Mouse (Mus musculus) adrenal gland, adult 18-20 months (tissue): ENCODE data around the gene Shank2. TPM values are rescaled to one million over a fixed set of nuclear protein-coding genes. Genes with fewer than 3 reads are reported as not detected.

ENCODE experiments used
- DNase-seq, 2 experiments: peaks; one replicate each; pipeline ENCODE4 v3.0.0; 2021 to 2022; ENCODE audit warnings: low spot score in 2 of 2
- total RNA-seq, 2 experiments: library from RNA; stranded (reverse); gene quantifications; 1 replicate in 1 of 2; 2 replicates in 1 of 2; pipeline ENCODE4 v1.2.3; 2021

The Shank2 gene
- total RNA-seq, 2 experiments from 2014 or later: 8.1 to 18.5 TPM

DNA sequence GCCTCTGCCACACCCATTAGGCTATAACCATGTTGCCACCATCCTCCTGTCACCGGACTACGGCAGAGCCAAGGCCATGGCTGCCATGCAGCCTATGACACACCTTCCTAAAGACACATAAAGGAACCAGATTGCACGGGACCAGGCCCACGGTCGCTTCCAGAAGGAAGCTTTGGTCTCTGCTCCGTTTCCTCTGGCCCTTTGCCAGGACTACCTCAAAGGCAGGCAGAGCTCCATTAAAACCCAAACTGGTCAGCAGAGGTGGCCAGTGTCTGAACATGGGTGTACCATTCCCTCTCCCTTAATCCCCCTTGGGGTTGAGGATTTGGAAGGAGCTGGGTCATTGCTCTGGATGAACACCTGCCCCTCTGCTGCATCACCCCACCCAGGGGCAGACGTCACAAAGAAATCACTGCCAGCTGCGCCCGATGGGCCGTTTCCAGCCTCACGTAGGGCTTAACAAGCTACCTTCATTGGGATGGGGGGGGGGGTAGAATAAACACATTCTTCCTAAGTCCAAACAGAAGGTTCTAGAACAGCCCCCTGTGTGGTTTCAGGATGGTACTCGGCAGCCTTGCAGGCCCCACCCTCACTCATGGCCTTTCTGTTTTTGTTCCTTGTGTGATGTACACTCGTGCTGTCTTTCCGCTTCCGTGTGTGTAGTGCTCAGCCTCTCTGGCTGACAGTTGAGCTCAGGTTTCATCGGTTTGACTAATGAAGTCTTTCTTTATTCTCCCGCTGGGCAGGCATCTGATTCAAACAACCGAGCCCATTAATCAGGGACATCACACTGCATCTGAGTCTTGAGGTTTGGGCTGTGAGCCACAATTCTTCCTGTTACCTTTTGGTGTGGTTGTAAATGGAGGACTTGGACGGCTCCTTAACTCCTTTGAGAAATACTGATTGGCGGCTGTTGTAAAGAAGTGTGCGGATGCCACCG, 410.5 kb downstream of the Shank2 start:
- DNase-seq: no peak

- no peak for DNase-seq
These were observed 412.9 kb downstream of the Shank2 start for GRCm38 (mm10) chr7:144414632-144415031.

- DNase-seq: peak in 1 of 2 experiments; percentile 21
These were observed 414.1 kb downstream of the Shank2 start for GRCm38 (mm10) chr7:144415795-144416194.

DNA sequence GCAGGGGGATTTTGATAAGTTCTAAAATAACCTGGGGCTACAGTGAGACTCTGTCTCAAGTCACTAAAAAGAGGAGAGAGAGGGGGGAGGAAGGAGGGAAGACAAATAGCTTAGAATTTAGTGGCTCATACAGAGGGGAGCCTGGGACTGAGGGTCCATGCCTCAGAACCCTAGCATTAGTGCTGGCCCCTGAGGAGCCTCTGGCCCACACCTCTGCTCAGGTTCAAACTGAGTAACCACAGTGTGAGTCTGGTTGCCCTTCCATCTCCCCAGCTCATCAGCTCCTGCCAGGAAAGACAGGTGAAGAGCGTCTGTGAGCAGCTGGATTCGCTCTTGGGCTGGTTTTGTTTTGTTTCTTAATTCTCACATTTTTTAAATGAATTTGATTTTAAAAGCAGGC, 415.5 kb downstream of the Shank2 start:
- no peak for DNase-seq

GRCm38 (mm10) chr7:144417644-144418343, 416.1 kb downstream of the Shank2 start:
- DNase-seq: peak; percentile 38 to 66

- DNase-seq: no peak
These were observed 418.8 kb downstream of the Shank2 start for GRCm38 (mm10) chr7:144420552-144420951.

DNA sequence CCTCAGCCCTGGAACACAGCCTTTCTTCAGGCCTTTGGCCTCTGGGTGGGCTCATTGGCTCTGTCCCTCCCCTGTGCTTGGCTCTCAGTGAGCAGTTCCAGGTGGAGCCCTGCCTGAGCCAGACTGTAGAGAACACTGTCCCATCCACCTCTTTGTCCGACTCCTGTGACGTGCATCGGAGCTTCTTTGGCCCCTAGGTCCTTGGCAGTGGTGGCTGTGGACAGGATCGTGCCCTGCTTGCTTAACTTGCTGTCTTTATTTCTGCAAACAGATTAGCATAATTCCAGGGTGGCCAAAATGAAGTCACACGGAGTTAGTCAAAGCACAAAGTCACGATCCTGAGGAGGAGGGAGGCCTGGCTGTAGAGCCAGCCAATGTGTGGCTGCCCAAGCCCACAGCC, 419.8 kb downstream of the Shank2 start:
- no peak for DNase-seq

GRCm38 (mm10) chr7:144425953-144426352, 424.2 kb downstream of the Shank2 start:
- DNase-seq: peak; percentile 66 to 67

- DNase-seq: no peak
These were observed 424.9 kb downstream of the Shank2 start for GRCm38 (mm10) chr7:144426594-144426993.

DNA sequence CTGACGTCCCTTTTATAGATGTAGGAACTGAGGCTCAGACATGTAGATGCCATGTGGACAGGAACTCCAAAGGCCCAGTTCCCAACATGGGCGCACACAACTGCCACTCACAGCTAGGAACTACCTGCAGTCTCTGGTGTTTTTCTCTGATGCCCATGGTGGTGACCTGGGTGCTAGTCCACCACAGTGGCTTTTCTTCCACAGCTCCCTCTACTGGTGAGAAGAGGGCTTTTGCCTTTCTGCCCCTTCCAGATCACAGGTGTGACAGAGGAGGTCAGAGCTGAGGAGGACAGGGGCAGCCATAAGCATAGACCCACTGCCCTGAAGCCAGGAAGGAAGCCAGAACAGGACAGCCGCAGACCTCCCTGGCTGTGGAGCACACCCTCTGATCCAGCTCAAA, 425.7 kb downstream of the Shank2 start:
- no peak for DNase-seq

DNA sequence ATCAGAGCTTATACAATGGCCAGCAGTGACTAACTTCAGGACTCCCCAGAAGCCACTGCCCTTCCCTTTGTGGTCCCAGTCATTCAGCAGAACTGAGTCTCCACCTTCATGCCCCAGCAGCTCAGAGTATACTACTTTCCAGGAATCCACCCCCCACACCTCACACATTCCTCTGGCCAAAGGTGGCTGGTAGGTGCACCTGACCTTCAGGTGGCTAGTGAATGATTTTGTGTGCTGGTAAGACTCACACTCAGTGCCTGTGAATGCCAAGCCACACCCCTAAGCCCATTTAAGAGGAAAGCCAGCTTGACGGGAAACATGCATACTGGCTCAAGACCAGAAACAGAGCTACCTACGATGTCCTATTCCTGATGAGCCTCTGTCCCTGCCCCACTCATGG, 431.2 kb downstream of the Shank2 start:
- no peak for DNase-seq

GRCm38 (mm10) chr7:144438811-144439210, 437.1 kb downstream of the Shank2 start:
- no peak for DNase-seq

DNA sequence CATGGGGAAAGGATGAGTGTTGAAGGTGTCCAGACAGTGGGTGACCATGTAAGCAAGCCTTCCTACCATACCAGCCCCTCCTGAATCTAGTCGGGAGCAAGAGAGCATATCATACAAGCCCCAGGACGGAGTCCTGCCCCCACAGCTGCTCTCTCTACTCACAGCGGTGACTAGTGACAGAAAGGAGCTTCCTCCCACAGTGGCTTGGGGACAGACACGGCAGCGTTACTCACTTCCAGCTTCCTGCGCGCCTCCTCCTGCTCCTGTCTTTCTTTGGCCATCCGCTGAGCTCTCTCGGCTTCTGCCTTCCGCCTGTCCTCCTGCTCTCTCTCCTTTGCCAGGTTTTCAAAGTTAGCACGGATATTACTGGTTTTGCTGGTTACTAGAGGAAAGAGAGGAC, 439.7 kb downstream of the Shank2 start:
- DNase-seq: no peak

DNA sequence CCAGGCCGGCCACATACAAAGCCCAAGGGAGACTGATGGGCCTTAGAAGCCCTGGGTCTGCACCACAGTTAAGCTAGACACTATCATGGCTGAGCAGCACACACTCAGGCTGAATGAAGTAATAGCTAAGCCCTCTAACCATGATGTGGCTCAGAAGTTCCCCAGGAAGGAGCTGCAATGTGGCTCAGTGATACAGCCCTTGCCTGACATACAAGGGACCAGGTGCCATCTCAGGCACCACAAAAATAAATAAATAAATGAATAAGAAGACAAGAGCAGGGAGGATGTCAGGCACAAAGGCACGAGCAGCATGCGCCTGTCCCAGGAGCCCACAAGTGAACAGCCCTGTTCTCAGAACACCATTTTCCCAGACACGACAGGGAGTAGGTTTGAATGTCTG, 440.2 kb downstream of the Shank2 start:
- no peak for DNase-seq

DNA sequence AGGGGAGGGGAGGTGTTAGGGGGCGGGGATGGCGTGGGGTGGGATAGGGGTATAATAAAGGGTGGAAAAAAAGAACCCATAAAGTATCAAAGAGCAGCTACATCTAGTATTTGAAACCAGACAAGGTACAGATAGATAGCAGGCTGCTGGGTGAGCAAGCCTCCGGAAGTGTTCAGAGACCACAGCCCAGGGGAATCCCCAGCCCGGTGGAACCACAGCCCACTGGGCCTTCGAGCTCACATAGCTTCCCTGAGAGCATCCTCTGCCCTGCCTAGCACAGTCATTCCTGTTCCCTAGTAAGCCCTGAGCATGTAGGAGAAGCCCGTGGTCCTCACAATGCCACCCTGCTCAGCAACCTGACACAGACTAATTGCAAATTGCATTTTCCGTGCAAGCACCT, 443.1 kb downstream of the Shank2 start:
- no peak for DNase-seq

- no peak for DNase-seq
These were observed 445.4 kb downstream of the Shank2 start for GRCm38 (mm10) chr7:144447146-144447545.

- no peak for DNase-seq
These were observed 446.5 kb downstream of the Shank2 start for GRCm38 (mm10) chr7:144448186-144448585.

GRCm38 (mm10) chr7:144449637-144450570, 448.2 kb downstream of the Shank2 start:
- DNase-seq: peak; percentile 91 to 98

DNA sequence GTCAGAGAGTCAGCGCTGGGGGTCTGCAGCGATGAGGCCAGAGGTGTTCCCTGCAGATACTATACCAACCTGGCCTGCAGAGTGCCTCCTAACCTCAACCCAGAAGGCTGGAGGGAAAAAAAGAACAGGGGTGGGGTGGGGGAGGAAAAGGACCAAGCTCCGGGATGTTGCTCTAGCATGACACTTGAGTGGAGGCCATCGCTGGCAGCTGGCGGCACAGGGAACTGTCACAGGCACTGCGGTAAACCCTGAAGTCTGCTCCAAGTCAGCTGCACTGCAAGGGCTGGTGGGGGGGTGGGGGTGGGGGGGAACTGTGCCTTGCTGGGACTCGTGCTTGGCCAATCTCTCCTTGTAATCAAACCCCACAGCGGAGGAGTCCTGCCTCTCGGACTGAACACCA, 448.9 kb downstream of the Shank2 start:
- no peak for DNase-seq

DNA sequence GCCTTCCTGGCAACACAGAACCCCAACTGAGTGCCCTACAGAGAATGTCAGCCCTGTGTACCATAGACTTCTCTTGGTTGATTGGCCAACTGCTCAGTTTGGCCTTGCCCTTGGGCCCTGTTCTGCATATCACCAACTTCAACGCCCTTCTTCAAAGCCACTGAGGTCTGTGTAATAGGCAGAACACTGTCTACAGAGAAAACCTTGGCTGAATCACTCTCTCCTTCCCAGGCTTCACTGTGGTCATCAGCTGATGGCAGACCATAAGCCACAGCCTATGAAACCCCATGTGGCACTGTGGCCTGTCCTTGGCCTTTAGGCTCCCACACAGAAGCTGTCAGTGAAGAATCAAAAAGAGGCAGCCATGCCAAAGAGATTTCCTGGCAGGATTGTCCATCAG, 457.2 kb downstream of the Shank2 start:
- peak in 1 of 2 experiments; percentile 45 for DNase-seq

GRCm38 (mm10) chr7:144461246-144461902, 459.6 kb downstream of the Shank2 start:
- DNase-seq: no peak
